Mouse (Mus musculus) heart, embryonic 14.5 days (tissue): ENCODE measurements at regions not wholly inside any gene's neighbourhood (a gene's known extent, or its start where the extent isn't known, plus 50 kb on each side); places are given as distances from the start of the nearest gene placed in this dataset. TPM values are rescaled to one million over a fixed set of nuclear protein-coding genes. Genes with fewer than 3 reads are reported as not detected.

ENCODE experiments used
- ATAC-seq: fragments of 200-750 bp; cut with Nextera tagmentation; 2 replicates; pipeline ENCODE4 v1.8.0; 2017; ENCODE audit warnings: low read depth, moderate TSS enrichment; ENCODE audit not compliant: insufficient number of reproducible peaks, insufficient read depth, low FRiP score
- H3K27ac ChIP-seq, 2 experiments: fragments of 200-500 bp in 1 of 2; fragments of 300-500 bp in 1 of 2; sonication (generic) in 1 of 2; replicated peaks in 1 of 2; 2 replicates each; pipeline ENCODE4 v1.5.1; 2012 to 2014; ENCODE audit warnings: low read depth in 2 of 2, low read length in 2 of 2, control low read depth in 1 of 2, mild to moderate bottlenecking in 1 of 2, mixed read lengths in 1 of 2; ENCODE audit not compliant: control insufficient read depth in 1 of 2, insufficient read depth in 1 of 2
- H3K27me3 ChIP-seq: fragments of 300-500 bp; sonication (generic); 2 replicates; pipeline ENCODE4 v1.6.1; 2014; ENCODE audit warnings: mild to moderate bottlenecking, low read length, control low read depth; ENCODE audit not compliant: control insufficient read depth, insufficient read depth
- H3K36me3 ChIP-seq: fragments of 300-500 bp; sonication (generic); 2 replicates; pipeline ENCODE4 v1.6.1; 2014; ENCODE audit warnings: mild to moderate bottlenecking, control low read depth, low read length, mixed read lengths; ENCODE audit not compliant: control insufficient read depth, insufficient read depth
- H3K4me1 ChIP-seq, 2 experiments: fragments of 200-500 bp in 1 of 2; fragments of 300-500 bp in 1 of 2; sonication (generic) in 1 of 2; 2 replicates each; pipeline ENCODE4 v1.6.1; 2012 to 2014; ENCODE audit warnings: low read length in 2 of 2, control low read depth in 1 of 2, mixed read lengths in 1 of 2; ENCODE audit not compliant: control insufficient read depth in 2 of 2, insufficient read depth in 2 of 2
- H3K4me2 ChIP-seq: fragments of 300-500 bp; sonication (generic); 2 replicates; pipeline ENCODE4 v1.6.1; 2014; ENCODE audit warnings: mild to moderate bottlenecking, low read length
- H3K4me3 ChIP-seq, 2 experiments: fragments of 200-500 bp in 1 of 2; fragments of 300-500 bp in 1 of 2; sonication (generic) in 1 of 2; 2 replicates each; pipeline ENCODE4 v1.5.1; 2012 to 2014; ENCODE audit warnings: low read length in 2 of 2, mild to moderate bottlenecking in 2 of 2, control low read depth in 1 of 2, low read depth in 1 of 2, moderate library complexity in 1 of 2; ENCODE audit not compliant: control insufficient read depth in 1 of 2, insufficient read depth in 1 of 2
- H3K9ac ChIP-seq: fragments of 300-500 bp; sonication (generic); 2 replicates; pipeline ENCODE4 v1.6.1; 2014; ENCODE audit warnings: mild to moderate bottlenecking, low read length
- H3K9me3 ChIP-seq: fragments of 300-500 bp; sonication (generic); 2 replicates; pipeline ENCODE4 v1.6.1; 2016; ENCODE audit warnings: low read length, control low read depth; ENCODE audit not compliant: control insufficient read depth
- WGBS: fragments of 180-500 bp; shearing (Covaris S2); extraction: QIAGEN DNeasy Blood & Tissue Kit; methylation state at CpG from one replicate; pipeline ENCODE4 v1.1.7; 2014; 5-methylcytosine and 5-hydroxymethylcytosine counted together
- microRNA-seq: library from miRNA; unstranded; fragments of <30 nt; microRNA quantifications from one replicate; pipeline ENCODE4, GENCODE M21; 2016

- Histone ChIP-seq H3K9me3 (no peaks in the 10 kb centered on the region), H3K4me2 (no peak overlapping the region), H3K4me3 (no peak overlapping the region), H3K36me3 (no peaks in the 10 kb centered on the region), H3K27me3 (no peaks in the 10 kb centered on the region), H3K4me1 (no peaks in the 10 kb centered on the region), H3K9ac (no peak overlapping the region), H3K27ac (no peak overlapping the region)
- ATAC-seq, result no peak
- WGBS, result 90% methylated on average over 2 of the region's 2 CpGs
These were observed 61.5 kb upstream of the Adamts16 start for GRCm38 (mm10) chr13:70903150-70903549.

- Histone ChIP-seq H3K4me3 (no peak overlapping the region), H3K9me3 (no peaks in the 10 kb centered on the region), H3K27ac (no peak overlapping the region), H3K4me1 (no peaks in the 10 kb centered on the region), H3K4me2 (no peak overlapping the region), H3K27me3 (no peaks in the 10 kb centered on the region), H3K36me3 (no peaks in the 10 kb centered on the region), H3K9ac (no peak overlapping the region)
- 56% methylated on average over 10 of the region's 10 CpGs for WGBS
- ATAC-seq, result no peak
These were observed 61.1 kb upstream of the Adamts16 start for GRCm38 (mm10) chr13:70902727-70903126.

GRCm38 (mm10) chr13:70891634-70892033 is 50.0 kb upstream of the Adamts16 start:
- H3K4me1 ChIP-seq, result peaks cover 3 to 4% of the 10 kb centered on the region in 2 experiments; a peak in 1 of 4 replicates
- no peak overlapping the region for H3K27ac ChIP-seq
- H3K27me3 ChIP-seq, result no peaks in the 10 kb centered on the region
- WGBS, result 62% methylated on average over 5 of the region's 5 CpGs
- ATAC-seq, result no peak
- no peak overlapping the region for H3K4me2 ChIP-seq
- no peaks in the 10 kb centered on the region for H3K36me3 ChIP-seq
- H3K9ac ChIP-seq, result no peak overlapping the region
- H3K4me3 ChIP-seq, result no peak overlapping the region
- no peaks in the 10 kb centered on the region for H3K9me3 ChIP-seq

Small RNA genes in the stretch of these regions (microRNA-seq; reads per million reads assigned to microRNA genes)
- gene Mir466f-4, result not detected
